Mouse (Mus musculus) B cell, adult (primary cell): ENCODE data around the gene Samhd1. TPM values are rescaled to one million over a fixed set of nuclear protein-coding genes. Genes with fewer than 3 reads are reported as not detected.

ENCODE experiments used
- total RNA-seq: library from RNA; stranded (reverse); gene quantifications from 4 replicates; pipeline ENCODE4 v1.2.4, GENCODE M21; 2023; ENCODE audit not compliant: inconsistent age

Gene Samhd1
- 476 to 530 TPM (median 508 TPM) in 4 replicates for total RNA-seq

DNA sequence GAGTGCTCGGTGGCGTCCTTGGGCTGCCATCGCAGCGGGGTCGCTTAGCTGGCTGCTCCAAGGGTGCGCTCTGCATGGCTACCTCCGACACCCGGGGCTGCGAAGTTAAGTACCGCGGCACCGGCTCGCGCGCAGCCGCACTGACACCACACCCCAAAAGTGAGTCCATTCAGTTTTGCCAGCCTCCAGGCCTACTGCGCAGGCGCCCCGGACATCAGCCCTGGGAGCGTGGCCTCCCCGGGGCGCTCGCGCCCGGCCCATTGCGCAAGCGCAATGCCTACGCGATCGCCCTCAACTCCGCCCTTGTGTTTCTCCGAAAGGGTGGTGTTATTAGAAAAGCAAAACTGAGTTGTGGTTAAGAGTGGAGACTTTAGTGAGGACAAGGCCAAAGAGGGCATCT is at the start of gene Samhd1:
Gene Samhd1 (minus strand): TSS at position 252 of the 400 bp plus-strand sequence.

DNA sequence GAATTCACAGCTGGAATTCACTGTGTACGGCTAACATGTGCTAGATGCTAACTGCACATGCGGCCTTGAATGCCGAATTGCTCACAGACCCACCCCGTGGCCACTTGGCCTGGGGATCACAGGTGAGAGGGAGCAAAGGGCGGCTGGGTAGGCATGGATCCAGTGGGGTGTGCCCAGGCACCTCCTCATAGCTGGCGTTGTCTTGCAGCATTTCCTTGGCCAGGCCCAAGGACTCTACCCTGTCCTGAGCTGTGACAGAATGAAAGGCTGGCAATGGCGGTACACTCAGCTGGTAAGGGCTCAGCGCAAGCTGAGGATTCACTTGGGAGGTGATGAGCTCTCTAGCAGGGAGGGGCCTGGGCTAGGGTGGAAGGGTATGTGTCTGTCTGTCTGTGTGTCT is 48.3 kb downstream of the Samhd1 start, which contains the start of gene Tldc2:
Gene Tldc2 (plus strand): TSS at position 260 of the 400 bp plus-strand sequence.

DNA sequence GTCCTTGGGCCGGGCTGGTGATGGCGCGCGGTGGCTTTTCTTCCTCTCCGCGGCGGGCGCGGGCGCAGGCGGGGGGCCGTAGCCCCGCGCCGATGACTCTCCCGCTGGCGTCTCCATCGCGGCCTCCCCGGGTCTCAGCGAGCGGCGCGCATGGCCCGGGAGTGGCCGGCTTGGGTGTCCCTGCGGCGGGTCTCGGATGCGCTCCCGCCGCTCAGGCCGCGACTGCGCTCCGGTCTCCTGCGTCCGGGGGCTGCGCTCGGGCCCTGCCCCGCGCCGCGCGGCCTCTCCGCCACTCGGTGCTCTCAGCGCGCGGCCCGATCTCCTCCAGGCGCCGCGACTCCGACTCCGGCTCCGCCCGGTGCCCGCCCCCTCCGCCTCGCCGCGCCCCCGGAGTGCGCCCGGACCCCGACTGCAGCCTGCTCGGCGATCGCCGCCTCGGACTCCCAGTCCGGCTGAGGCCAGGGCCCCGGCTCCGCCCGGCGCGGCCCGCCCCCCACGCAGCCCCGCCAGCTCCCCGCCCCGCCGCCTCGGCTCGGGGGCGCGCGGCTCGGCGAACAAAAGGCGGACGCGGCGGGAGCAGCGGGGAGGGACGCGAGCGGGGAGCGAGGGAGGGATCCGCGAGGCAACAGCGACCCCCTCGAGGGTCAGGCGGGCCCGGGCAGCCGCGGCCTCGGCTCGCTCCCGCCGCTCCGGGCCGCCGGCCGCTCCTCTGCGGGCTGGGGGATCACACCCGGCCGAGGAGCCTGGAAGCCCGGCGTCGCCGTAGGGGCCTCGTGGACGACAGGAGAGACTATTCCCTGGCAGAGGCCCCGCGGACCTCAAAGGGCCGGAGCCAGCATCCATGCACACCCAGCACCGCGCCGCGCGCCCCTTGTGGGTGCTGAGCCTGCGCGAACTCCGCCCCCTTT is 56.0 kb downstream of the Samhd1 start, which contains the start of gene Soga1:
Gene Soga1 (minus strand): TSS at position 462 of the 908 bp plus-strand sequence.

Other genes starting within 250 kb of the Samhd1 start
- gene Sla2, start 248.1 kb downstream of the Samhd1 start, total RNA-seq: 1.2 to 1.5 TPM (median 1.3 TPM) in 4 replicates
- 32.0 to 36.6 TPM (median 35.1 TPM) in 4 replicates for gene Ndrg3, start 143.2 kb downstream of the Samhd1 start, total RNA-seq
- 23.4 to 30.3 TPM (median 26.0 TPM) in 4 replicates for gene Dsn1, start 128.1 kb downstream of the Samhd1 start, total RNA-seq
- gene Soga1, start 56.0 kb downstream of the Samhd1 start, total RNA-seq: 0.26 to 0.81 TPM (median 0.65 TPM) in 4 replicates
- gene Tldc2, start 48.2 kb downstream of the Samhd1 start, total RNA-seq: not detected in 4 replicates
- gene Rbl1, start 69.3 kb upstream of the Samhd1 start, total RNA-seq: 16.1 to 21.2 TPM (median 18.4 TPM) in 4 replicates
- 109 to 123 TPM (median 112 TPM) in 4 replicates for gene Rpn2, start 143.8 kb upstream of the Samhd1 start, total RNA-seq
- 0.30 to 0.74 TPM (median 0.50 TPM) in 4 replicates for gene Mroh8, start 144.3 kb upstream of the Samhd1 start, total RNA-seq
- not detected in 4 replicates for gene Ghrh, start 212.2 kb upstream of the Samhd1 start, total RNA-seq
- 16.8 to 22.1 TPM (median 21.1 TPM) in 4 replicates for gene Manbal, start 232.3 kb upstream of the Samhd1 start, total RNA-seq